Mouse (Mus musculus) cerebellum, adult 2 months (tissue): ENCODE data around the gene Dnah12. TPM values are rescaled to one million over a fixed set of nuclear protein-coding genes. Genes with fewer than 3 reads are reported as not detected.

Experiments used
- DNase-seq, 2 experiments: peaks; one replicate each; pipeline ENCODE4 v3.0.0; 2021
- H3K27ac ChIP-seq: fragments of 200-500 bp; 2 replicates; pipeline ENCODE4 v1.5.1; 2012; ENCODE audit warnings: low read length, control low read depth, inconsistent platforms; ENCODE audit not compliant: insufficient read depth
- H3K27me3 ChIP-seq: fragments of 200-500 bp; 2 replicates; pipeline ENCODE4 v1.6.1; 2012; ENCODE audit warnings: inconsistent platforms, mild to moderate bottlenecking, low read length, moderate library complexity; ENCODE audit not compliant: control insufficient read depth, insufficient read depth
- H3K4me1 ChIP-seq: fragments of 200-500 bp; 2 replicates; pipeline ENCODE4 v1.6.1; 2011; ENCODE audit warnings: low read length; ENCODE audit not compliant: control insufficient read depth, insufficient read depth
- H3K4me3 ChIP-seq: fragments of 200-500 bp; replicated peaks from 2 replicates; pipeline ENCODE3; 2011; ENCODE audit warnings: mild to moderate bottlenecking, low read depth, low read length, control low read depth; ENCODE audit not compliant: insufficient read depth
- CTCF ChIP-seq: fragments of 200-500 bp; IDR thresholded peaks from 2 replicates; pipeline ENCODE4 v1.5.1; 2011; ENCODE audit warnings: low read depth, mild to moderate bottlenecking, control low read depth, low read length, moderate library complexity, borderline replicate concordance; ENCODE audit not compliant: insufficient read depth
- POLR2A ChIP-seq: fragments of 200-500 bp; IDR thresholded peaks from 2 replicates; pipeline ENCODE4 v1.6.1; 2011; ENCODE audit warnings: low read length, control low read depth, borderline replicate concordance; ENCODE audit not compliant: insufficient read depth
- WGBS: fragments of 180-500 bp; shearing (Covaris S2); methylation state at CpG from one replicate; pipeline ENCODE4 v1.1.7; 2018; 5-methylcytosine and 5-hydroxymethylcytosine counted together
- polyA plus RNA-seq: library from polyadenylated mRNA; depleted of rRNA; stranded (reverse); fragments of >200 nt; gene quantifications from 2 replicates; pipeline ENCODE4 v1.2.3, GENCODE M21; 2012

Gene Dnah12
- polyA plus RNA-seq, 1 experiment, result 0.08 TPM

DNA sequence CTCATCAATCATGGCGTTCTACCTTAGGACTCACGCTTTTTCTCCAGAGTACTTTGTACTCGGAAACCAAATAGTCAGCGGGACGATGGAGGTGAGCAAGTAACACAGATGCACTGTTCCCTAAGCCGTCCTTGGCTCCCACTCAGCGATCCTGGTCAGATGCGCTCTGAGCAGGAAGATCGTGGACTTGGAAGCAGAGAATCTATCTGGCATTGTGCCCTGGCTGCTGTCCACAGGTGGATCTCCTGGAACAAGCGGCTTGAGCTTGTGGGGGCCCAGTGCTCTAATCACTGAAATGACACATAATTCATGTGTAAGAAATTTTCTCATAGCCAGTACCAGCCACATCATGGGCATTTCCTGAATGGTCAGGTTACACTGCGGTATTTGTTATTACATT lies 119.7 kb downstream of the Dnah12 start:
- DNase-seq, result peak in 1 of 2 experiments; percentile 7
- WGBS, result 27% methylated on average over 11 of the region's 11 CpGs
- H3K27me3 ChIP-seq, result no peaks in the 10 kb centered on the region
- no peak for TF ChIP-seq POLR2A
- TF ChIP-seq CTCF, result no peak
- 0 out of 2 replicates have a peak, but pooled peaks cover 3% of the 10 kb centered on the region for H3K4me1 ChIP-seq
- no peak overlapping the region for H3K4me3 ChIP-seq
- H3K27ac ChIP-seq, result no peak overlapping the region

DNA sequence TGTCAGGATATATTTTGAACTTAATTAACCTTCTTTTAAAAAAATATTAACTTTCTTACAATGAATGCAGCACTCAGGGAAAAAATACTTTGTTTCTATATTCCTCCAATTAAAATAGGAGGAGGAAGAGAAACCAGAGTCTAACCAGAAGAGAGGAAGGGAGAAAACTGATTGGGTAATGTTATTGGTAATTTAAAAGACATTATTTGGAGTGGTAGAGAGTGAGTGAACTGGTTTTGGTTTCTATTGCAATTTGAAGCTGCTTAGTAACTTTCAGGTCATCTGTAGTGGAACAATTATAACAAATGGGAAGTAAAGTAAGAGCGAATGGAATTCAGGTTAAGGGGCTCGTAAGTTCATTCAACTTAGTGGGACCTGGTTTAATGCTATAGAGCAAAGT lies 120.8 kb downstream of the Dnah12 start:
- 0 out of 2 replicates have a peak, but pooled peaks cover 3% of the 10 kb centered on the region for H3K4me1 ChIP-seq
- no peak overlapping the region for H3K27ac ChIP-seq
- 97% methylated on average over 2 of the region's 2 CpGs for WGBS
- no peaks in the 10 kb centered on the region for H3K27me3 ChIP-seq
- no peak overlapping the region for H3K4me3 ChIP-seq
- TF ChIP-seq CTCF (no peak), POLR2A (no peak)
- DNase-seq, result no peak

DNA sequence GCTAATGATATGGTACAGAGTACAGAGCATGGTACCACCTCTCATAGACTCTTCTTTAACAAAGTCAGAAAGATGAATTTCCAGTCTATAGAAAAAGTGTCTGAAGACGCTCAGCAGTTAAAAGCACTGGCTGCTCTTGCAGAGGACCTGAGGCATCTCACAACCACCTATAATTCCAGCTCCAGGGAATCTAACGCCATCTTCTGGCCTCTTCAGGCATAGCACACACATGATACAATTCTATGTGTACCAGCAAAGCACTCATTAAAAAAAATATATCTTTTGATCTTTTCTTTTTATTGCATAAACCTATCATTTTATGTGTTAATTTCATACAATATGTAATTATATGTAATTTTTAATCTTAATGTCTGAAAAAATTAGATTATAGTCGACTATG lies 121.8 kb downstream of the Dnah12 start:
- 0 out of 2 replicates have a peak, but pooled peaks cover 3% of the 10 kb centered on the region for H3K4me1 ChIP-seq
- H3K27ac ChIP-seq, result no peak overlapping the region
- DNase-seq, result no peak
- H3K4me3 ChIP-seq, result no peak overlapping the region
- no peaks in the 10 kb centered on the region for H3K27me3 ChIP-seq
- 46% methylated on average over 3 of the region's 3 CpGs for WGBS
- TF ChIP-seq CTCF (no peak), POLR2A (no peak)

DNA sequence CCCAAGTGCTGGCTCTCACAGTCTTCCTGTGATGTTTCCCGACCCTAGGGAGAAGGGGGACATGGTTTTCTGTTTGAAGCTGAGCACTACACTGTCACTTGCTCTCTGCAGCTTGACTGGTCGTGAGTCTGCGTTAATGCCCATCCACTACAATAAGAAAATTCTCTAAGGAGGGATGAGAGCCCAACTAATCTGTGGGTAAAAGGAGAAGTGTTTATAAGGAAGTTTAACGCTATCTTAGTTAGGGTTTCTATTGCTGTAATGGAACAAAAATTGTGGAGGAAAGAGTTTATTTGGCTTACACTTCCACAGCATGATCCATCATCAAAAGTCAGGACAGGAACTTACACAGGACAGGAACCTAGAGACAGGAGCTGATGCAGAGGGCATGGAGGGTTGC lies 123.7 kb downstream of the Dnah12 start:
- no peak overlapping the region for H3K4me3 ChIP-seq
- no peaks in the 10 kb centered on the region for H3K27me3 ChIP-seq
- H3K27ac ChIP-seq, result no peak overlapping the region
- DNase-seq, result no peak
- no peak for TF ChIP-seq POLR2A
- no peak for TF ChIP-seq CTCF
- WGBS, result 79% methylated on average over 4 of the region's 4 CpGs
- H3K4me1 ChIP-seq, result 0 out of 2 replicates have a peak, but pooled peaks cover 3% of the 10 kb centered on the region

DNA sequence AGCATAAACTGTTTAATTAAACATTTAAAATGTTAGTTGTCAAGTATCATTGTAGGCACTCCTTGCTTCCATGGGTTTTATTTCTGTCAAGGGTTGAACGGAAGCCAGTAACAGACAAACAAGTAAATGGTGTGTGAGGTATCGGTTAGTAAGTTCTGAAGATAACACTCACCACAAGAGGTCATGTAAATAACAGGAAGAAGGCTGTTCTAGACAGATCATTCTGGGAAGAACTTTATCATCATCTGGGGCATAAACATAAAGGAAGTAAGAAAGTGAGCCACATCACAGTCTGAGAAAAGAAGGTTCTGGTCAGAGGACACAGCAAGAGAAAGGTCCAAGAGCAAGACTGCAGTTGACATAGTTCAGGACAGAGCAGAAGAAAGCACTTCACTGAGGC lies 132.9 kb downstream of the Dnah12 start:
- TF ChIP-seq POLR2A (no peak), CTCF (no peak)
- no peak overlapping the region for H3K27ac ChIP-seq
- no peaks in the 10 kb centered on the region for H3K4me1 ChIP-seq
- no peaks in the 10 kb centered on the region for H3K27me3 ChIP-seq
- H3K4me3 ChIP-seq, result no peak overlapping the region
- no peak for DNase-seq
- WGBS, result 92% methylated on average over 2 of the region's 2 CpGs

GRCm38 (mm10) chr14:26853053-26853452 lies 160.0 kb downstream of the Dnah12 start:
- TF ChIP-seq POLR2A (no peak), CTCF (no peak)
- Histone ChIP-seq H3K27me3 (no peaks in the 10 kb centered on the region), H3K4me1 (no peaks in the 10 kb centered on the region), H3K4me3 (no peak overlapping the region), H3K27ac (no peak overlapping the region)
- no peak for DNase-seq
- WGBS, result 80% methylated on average over 8 of the region's 8 CpGs

DNA sequence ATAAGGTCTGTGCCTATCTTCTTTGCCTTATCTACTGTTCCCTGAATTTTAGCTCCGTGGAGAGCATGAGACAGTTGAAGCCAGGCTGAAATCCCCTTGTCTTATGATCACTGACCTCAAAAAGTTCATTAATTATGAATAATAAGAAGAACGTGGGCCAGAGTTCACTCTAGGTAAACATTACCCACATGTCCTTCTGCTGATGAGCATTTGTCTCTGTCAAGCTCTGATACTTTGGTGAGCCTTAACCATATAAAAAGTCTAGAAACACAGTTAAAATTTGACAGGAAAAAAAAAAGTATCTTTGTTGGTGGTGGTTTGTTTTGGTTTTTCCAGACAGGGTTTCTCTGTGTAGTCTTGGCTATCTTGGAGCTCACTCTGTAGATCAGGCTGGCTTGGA lies 161.0 kb downstream of the Dnah12 start:
- DNase-seq, result no peak
- Histone ChIP-seq H3K4me3 (no peak overlapping the region), H3K27ac (no peak overlapping the region), H3K4me1 (peaks cover 5% of the 10 kb centered on the region; the same call in 1 of the 2 replicates), H3K27me3 (no peaks in the 10 kb centered on the region)
- 80% methylated on average over 2 of the region's 2 CpGs for WGBS
- no peak for TF ChIP-seq POLR2A
- TF ChIP-seq CTCF, result no peak

GRCm38 (mm10) chr14:26858364-26858763 lies 165.3 kb downstream of the Dnah12 start:
- 33% methylated on average over 2 of the region's 2 CpGs for WGBS
- peak in 1 of 2 experiments; percentile 11 for DNase-seq
- Histone ChIP-seq H3K27me3 (no peaks in the 10 kb centered on the region), H3K27ac (no peak overlapping the region), H3K4me1 (peaks cover 5% of the 10 kb centered on the region; the same call in 1 of the 2 replicates), H3K4me3 (no peak overlapping the region)
- TF ChIP-seq POLR2A (no peak), CTCF (no peak)

GRCm38 (mm10) chr14:26859024-26859423 lies 165.9 kb downstream of the Dnah12 start:
- H3K4me1 ChIP-seq, result peaks cover 5% of the 10 kb centered on the region; the same call in 1 of the 2 replicates
- no peak overlapping the region for H3K4me3 ChIP-seq
- H3K27me3 ChIP-seq, result no peaks in the 10 kb centered on the region
- TF ChIP-seq POLR2A (no peak), CTCF (no peak)
- H3K27ac ChIP-seq, result no peak overlapping the region
- 19% methylated on average over 3 of the region's 3 CpGs for WGBS
- peak in 1 of 2 experiments; percentile 34 for DNase-seq
